Mouse (Mus musculus): ENCODE results near the gene Zfp212. TPM values are rescaled to one million over a fixed set of nuclear protein-coding genes. Genes with fewer than 3 reads are reported as not detected.

The Zfp212 gene
- 10 to 100 TPM; 18.0 to 22.3 TPM for total RNA-seq (2021)

- DNase-seq, result peak; percentile 86 to 87
Measured at GRCm38 (mm10) chr6:47920447-47921340, at the start of gene Zfp212. Zfp212 (plus strand) TSS chr6:47920476.

- DNase-seq, result no peak
Measured at GRCm38 (mm10) chr6:47872266-47872665, 48.0 kb upstream of the Zfp212 start.

GRCm38 (mm10) chr6:47877058-47877457, 43.2 kb upstream of the Zfp212 start, which contains the start of gene Zfp282:
Zfp282 (plus strand) TSS chr6:47877204.
- DNase-seq, result no peak

- peak; percentile 91 to 92 for DNase-seq
Measured at GRCm38 (mm10) chr6:47877461-47878132, 42.7 kb upstream of the Zfp212 start.

- DNase-seq, result no peak
Measured at GRCm38 (mm10) chr6:47878133-47878514, 42.2 kb upstream of the Zfp212 start.

GRCm38 (mm10) chr6:47878593-47878992, 41.7 kb upstream of the Zfp212 start:
- no peak for DNase-seq

- DNase-seq, result no peak
Measured at GRCm38 (mm10) chr6:47879049-47879716, 41.1 kb upstream of the Zfp212 start.

- DNase-seq, result no peak
Measured at GRCm38 (mm10) chr6:47880166-47880565, 40.1 kb upstream of the Zfp212 start.

GRCm38 (mm10) chr6:47888812-47889383, 31.4 kb upstream of the Zfp212 start:
- DNase-seq, result no peak

- DNase-seq, result no peak
Measured at GRCm38 (mm10) chr6:47899416-47899815, 20.9 kb upstream of the Zfp212 start.

- DNase-seq, result no peak
Measured at GRCm38 (mm10) chr6:47903587-47903986, 16.7 kb upstream of the Zfp212 start.

- no peak for DNase-seq
Measured at GRCm38 (mm10) chr6:47904361-47904760, 15.9 kb upstream of the Zfp212 start.

GRCm38 (mm10) chr6:47904917-47905695, 15.2 kb upstream of the Zfp212 start:
- DNase-seq, result no peak

- DNase-seq, result no peak
Measured at GRCm38 (mm10) chr6:47906326-47906725, 13.9 kb upstream of the Zfp212 start.

- DNase-seq, result no peak
Measured at GRCm38 (mm10) chr6:47909007-47909406, 11.3 kb upstream of the Zfp212 start.

GRCm38 (mm10) chr6:47911650-47912049, 8.6 kb upstream of the Zfp212 start:
- DNase-seq, result no peak

GRCm38 (mm10) chr6:47912991-47913390, 7.3 kb upstream of the Zfp212 start:
- no peak for DNase-seq

GRCm38 (mm10) chr6:47917051-47917450, 3.2 kb upstream of the Zfp212 start:
- no peak for DNase-seq

- DNase-seq, result no peak
Measured at GRCm38 (mm10) chr6:47918768-47919274, 1.5 kb upstream of the Zfp212 start.

- DNase-seq, result no peak
Measured at GRCm38 (mm10) chr6:47919646-47920446, 430 bp upstream of the Zfp212 start.

- DNase-seq, result no peak
Measured at GRCm38 (mm10) chr6:47942461-47942860, 22.2 kb downstream of the Zfp212 start.

Data from layer of hippocampus, postnatal 36 days (tissue).